Mouse (Mus musculus) adrenal gland, adult 2 months (tissue): ENCODE data around the gene Tex2. TPM values are rescaled to one million over a fixed set of nuclear protein-coding genes. Genes with fewer than 3 reads are reported as not detected.
A peak's percentile ranks its signal among the peaks of the same experiment; 100 is the strongest.
"Not testable (repeated sequence)": the region's sequence is repeated elsewhere in the genome, so short reads cannot be mapped to it uniquely, and the experiment has no call there.

Source experiments
- DNase-seq: peaks from one replicate; pipeline ENCODE4 v3.0.0; 2021
- long read RNA-seq: library from polyadenylated mRNA; stranded (forward); transcript quantifications from one replicate; pipeline ENCODE4 v2.0.0, GENCODE M21; 2021
- polyA plus RNA-seq: library from polyadenylated mRNA; depleted of rRNA; stranded (reverse); fragments of >200 nt; gene quantifications from 2 replicates; pipeline ENCODE4 v1.2.3, GENCODE M21; 2012; rRNA removed
- total RNA-seq, 2 experiments: library from RNA; stranded (reverse); gene quantifications; 2 replicates each; pipeline ENCODE4 v1.2.3; 2021

The Tex2 gene
- total RNA-seq (10 to 100 TPM; 54.0 to 55.5 TPM), polyA plus RNA-seq (14.0 and 15.8 TPM in 2 replicates)
- long read RNA-seq, full-length matches to known transcripts, result 9 of 16 reads
- long read RNA-seq, partial matches to known transcripts, result 3 of 16 reads
- long read RNA-seq, other reads (novel, unspliced or antisense), result 4 of 16 reads

- peak; percentile 98 for DNase-seq
Observed at GRCm38 (mm10) chr11:106612961-106613637, at the start of gene Tex2. TSS of gene Tex2 (minus strand) at chr11:106613423.

- DNase-seq, result no peak
Observed at GRCm38 (mm10) chr11:106662634-106663407, 49.6 kb upstream of the Tex2 start.

GRCm38 (mm10) chr11:106660453-106661081 lies 47.3 kb upstream of the Tex2 start:
- peak; percentile 42 for DNase-seq

DNA sequence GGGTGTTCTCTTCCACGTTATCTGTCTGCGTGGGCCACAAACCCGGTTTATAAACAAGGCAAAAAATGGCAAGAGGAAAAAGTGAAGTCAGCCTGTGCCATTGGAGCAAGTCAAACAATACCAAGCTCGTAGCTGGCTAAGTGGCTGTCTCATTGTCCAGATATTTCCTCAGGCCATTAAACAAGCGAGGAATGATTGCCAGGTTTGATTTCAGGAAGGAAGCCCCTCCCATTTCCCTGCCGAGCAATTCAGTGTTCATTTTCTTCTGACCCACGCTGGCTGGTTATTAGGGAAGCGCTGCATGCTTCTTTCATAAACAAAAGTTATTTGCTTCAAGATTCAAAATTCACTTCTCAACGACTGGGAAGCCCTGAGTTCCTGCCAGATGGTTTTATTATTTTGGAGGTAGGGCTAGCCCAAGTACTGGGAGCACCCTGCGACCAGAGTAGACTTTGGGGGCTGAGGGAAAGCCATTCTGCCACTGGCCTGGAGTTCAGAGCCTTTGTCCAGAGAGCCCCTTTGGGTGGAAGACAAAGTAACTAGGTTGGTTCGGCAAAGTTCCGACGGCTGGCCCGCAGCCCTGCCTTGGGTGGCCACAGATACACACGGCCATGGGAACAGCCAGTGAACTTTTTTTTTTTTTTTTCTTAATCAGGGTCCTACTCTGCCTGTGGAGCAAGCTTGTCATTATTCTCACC lies 46.5 kb upstream of the Tex2 start:
- DNase-seq, result peak; percentile 61

- DNase-seq, result peak; percentile 81
Observed at GRCm38 (mm10) chr11:106658051-106658880, 45.0 kb upstream of the Tex2 start.

GRCm38 (mm10) chr11:106656896-106657498 lies 43.8 kb upstream of the Tex2 start:
- DNase-seq, result not testable (repeated sequence)

GRCm38 (mm10) chr11:106648347-106648746 lies 35.1 kb upstream of the Tex2 start:
- peak; percentile 75 for DNase-seq

- DNase-seq, result no peak
Observed at GRCm38 (mm10) chr11:106642966-106643637, 29.9 kb upstream of the Tex2 start.

DNA sequence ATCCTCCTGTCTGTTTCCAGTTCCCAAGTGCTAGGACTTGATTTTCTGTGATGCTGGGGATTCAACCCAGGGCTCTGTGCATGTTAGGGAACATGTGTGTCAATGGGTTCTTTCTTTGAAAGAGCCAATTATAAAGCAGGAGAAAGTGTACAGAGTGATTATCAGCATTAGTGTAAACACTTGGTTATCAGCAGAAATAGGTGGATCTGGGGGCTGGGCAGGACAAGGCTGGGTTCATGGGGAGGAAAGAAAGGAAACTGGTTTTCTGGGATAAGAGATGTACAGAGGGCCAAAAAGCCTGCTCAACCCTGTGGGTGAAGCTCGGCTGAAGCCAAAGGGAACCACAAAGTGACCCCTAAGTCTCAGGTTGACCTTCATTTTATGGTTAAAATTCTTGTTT lies 28.4 kb upstream of the Tex2 start:
- no peak for DNase-seq

DNA sequence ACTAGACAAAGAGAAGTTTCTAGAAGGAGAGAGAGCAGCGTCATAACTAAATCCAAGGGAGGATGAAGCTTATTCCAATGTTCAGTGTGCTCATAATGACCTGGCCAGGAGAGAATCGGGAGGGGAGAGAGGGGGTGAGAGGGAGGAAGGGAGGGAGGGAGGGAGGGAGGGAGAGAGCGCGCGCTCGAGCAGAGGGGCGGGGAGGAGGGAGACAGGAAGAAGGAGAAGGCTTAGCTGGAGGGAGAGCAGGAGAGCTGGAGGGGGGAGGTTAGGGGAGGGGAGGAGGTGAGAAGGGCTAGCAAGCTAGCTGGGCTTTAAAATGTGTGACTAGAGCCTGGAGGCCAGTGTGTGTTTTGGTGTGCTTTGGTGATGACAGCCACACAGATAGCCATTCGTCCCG lies 26.8 kb upstream of the Tex2 start:
- DNase-seq, result no peak

GRCm38 (mm10) chr11:106639356-106639692 lies 26.1 kb upstream of the Tex2 start:
- no peak for DNase-seq

DNA sequence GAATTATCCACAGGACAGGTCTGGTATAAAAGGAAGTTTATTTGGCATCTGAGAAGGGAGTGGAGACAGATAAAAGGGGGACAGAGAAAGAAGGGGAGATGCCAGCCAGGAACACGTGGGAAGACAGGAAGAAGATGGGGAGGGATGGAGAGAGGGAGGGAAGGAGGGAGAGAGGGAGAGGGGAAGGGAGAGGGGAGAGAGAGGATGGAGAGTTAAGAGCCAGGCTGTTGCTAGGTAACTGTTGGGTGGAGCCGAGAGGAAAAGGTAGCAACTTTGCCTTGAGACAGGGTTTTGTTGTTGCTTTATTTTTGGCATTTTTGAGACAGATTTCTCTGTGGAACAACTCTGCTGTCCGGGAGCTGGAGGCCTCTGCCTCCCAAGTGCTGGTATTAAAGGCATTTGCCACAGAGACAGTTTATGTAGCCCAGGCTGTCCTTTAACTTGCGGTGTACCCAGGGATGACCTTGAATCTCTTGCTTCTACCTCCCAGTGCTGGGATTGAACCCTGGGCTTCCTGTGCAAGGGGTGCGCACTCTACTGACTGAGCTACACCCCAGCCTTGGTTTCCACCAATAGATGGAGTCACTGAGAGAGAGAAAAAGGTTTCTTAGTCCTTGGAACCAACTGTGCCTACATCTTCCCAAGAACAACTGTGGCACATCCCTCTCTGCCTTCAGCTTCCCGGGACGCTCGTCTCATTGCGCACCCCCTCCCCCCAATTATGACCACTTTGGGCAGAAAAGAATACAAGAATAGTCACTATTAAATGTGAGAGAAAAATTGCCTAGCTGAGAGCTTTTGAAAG lies 25.5 kb upstream of the Tex2 start:
- DNase-seq, result no peak

DNA sequence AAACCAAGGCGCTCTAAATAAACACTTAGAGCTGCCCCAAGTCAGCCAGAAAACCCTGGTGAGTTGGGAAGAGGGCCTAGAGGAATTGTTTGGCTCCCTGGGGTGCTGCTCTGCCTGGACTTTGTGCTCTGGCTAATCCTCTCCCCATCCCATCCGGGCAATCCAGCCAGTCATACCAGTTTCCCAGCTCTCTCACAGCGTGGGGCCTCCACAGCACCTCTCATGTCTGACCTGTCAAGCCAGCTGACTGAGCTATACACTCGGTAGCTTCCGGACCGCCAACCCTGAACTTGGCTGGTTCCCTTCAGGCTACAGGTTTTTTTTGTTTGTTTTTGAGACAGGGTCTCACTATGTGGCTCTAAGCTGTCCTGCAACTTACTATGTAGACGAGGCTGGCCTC lies 24.5 kb upstream of the Tex2 start:
- no peak for DNase-seq

GRCm38 (mm10) chr11:106635946-106636345 lies 22.7 kb upstream of the Tex2 start:
- no peak for DNase-seq

GRCm38 (mm10) chr11:106634175-106634574 lies 21.0 kb upstream of the Tex2 start:
- DNase-seq, result not testable (repeated sequence)

DNA sequence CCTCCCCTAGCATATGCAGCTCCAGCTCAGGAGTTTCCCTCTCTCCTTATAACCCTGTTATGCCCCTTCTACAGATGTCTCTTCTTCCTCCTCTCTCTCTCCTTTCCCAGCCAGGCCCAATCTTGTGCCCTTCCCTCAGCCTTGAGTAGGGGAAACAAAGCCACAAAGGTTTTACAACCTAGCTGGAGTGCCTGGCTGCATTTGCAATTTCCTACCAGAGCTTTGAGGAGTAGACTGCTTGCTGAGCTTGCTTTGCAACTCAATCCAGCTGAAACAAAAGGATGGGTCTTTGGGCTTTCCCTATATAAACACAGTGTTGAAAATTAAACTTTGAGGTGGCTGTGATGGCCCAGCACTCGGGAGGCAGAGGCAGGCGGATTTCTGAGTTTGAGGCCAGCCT lies 20.2 kb upstream of the Tex2 start:
- DNase-seq, result no peak

DNA sequence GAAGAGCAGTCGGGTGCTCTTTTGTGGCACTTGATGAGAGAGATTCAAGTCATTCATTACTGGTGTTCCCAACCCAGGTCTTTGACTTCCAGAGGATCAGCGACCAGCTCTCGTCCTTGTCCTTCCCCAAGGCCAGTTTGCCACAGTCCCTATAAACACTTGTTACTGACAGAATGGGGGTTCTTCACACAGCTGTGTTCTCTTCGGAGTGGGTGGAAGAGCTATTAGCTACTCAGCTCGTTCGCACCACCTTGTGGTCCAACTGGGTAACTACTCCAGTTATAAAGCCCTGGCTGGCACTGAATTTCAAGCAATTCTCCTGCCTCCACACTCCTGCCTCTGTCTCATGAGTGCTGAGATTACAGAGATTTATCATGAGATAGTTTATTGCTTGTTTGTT lies 14.5 kb upstream of the Tex2 start:
- peak; percentile 67 for DNase-seq

DNA sequence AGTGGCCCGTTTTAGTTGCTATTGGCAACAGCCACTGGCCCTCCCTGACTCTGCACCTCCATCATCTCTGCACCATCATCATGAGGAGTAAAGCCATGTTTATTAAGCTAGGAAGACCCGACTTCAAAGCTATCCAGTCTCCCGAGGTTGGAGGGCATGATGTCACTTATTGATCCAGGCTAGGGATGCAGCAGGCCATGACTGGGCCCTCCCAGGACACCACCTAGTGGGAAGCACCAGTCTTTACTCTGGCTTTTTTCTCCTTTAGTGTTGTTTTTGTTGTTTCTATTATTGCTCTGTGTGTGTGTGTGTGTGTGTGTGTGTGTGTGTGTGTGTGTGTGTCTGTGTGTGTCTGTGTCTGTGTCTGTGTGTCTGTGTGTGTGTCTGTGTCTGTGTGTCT lies 12.4 kb upstream of the Tex2 start:
- DNase-seq, result no peak

GRCm38 (mm10) chr11:106623629-106624028 lies 10.4 kb upstream of the Tex2 start:
- no peak for DNase-seq
